Mouse (Mus musculus): ENCODE measurements around the gene Ank.

DNA sequence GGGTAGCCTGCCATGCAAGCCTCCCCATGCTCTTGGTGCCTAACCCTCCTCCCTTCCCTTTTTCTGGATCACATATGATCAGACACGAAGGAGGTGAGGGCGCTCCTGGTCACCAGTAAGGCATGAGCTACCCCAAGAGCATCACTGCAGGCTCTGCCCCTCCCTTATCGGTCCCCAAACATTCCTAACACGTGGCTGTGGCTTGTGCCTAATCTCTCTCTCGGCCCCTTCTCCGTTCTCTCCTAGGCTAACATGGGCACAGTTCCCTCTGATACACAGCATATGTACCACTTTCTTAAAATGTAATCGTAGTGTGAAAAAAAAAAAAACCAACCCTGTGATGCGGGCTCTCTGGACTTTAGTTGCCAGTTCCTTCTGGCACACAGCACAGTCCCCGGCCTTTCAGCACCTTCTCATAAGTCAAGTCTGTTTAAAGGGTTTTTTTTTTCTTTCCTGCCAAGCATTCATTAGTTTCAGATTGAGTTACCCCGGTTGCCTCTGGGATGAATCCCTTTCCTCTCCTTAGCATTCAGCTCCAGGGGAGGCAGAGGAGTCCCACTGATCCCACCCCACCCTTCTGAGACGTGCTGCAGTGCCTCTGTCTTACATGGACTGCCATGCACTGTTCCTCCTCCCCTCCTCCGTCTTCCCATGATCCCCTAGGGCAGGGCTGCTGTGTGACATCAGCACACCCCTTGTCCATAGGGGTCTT lies 19.2 kb downstream of the Ank start:
- TF ChIP-seq POLR2A (IDR thresholded peaks at IDR 0.05; ENCODE audit: borderline replicate concordance, insufficient read depth, low read length) (no peak), CTCF (IDR thresholded peaks at IDR 0.05; ENCODE audit: borderline replicate concordance, insufficient read depth, low read depth, low read length) (no peak)
